9 mouse cellular contexts compared by ENCODE assay signal in the genomic region with DNA sequence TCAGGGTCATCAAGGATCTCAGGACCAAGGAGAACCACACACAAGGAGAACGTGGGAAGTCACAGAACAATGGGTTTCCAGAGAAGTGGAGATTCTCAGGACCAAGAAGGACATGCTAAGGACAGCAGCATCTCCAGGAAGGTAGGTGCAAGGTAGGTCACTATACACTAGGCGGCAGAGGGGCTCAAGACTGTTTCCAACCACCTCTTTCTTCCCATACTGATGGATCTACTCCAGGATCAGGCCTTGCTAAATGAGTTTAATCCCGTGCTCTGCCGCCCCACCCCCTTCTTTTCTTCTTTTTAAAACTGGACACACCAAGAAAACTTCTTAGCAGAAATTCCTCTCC. TPM values are rescaled to one million over a fixed set of nuclear protein-coding genes. Genes with fewer than 3 reads are reported as not detected.
A peak's percentile ranks its signal among the peaks of the same experiment; 100 is the strongest.
DNase-seq lines count a peak whose midpoint lies in the region; ATAC-seq lines count a peak whose summit lies in the region.
"Had no signal": no experiment of that assay in that cellular context is flagged by ENCODE, and none has a peak within 500 bp of the region (broad histone marks: within the 10 kb centered on the region; RNA-seq: fewer than 3 reads in every experiment).

No protein-coding gene starts in this region.

- peaks cover 4% of the 10 kb centered on the region; the same call in 1 of the 2 replicates for H3K4me1 ChIP-seq in heart, embryonic 13.5 days
- H3K4me1 ChIP-seq in brown adipose tissue, adult 24 weeks (ENCODE audit: control insufficient read depth, insufficient read depth, insufficient read length, low read length), result peaks cover 3% of the 10 kb centered on the region; the same call in 1 of the 2 replicates
- H3K4me1 ChIP-seq in hindbrain, embryonic 15.5 days (replicated peaks), result peaks cover 10% of the 10 kb centered on the region
- peaks cover 13% of the 10 kb centered on the region for H3K4me1 ChIP-seq in midbrain, embryonic 12.5 days

- peak overlapping the region; percentile 91 for H3K4me2 ChIP-seq in heart, embryonic 13.5 days
- H3K4me2 ChIP-seq in hindbrain, embryonic 15.5 days, result peak overlapping the region; percentile 95
- peak overlapping the region; percentile 94 for H3K4me2 ChIP-seq in midbrain, embryonic 12.5 days (replicated peaks)

- no peaks in the 10 kb centered on the region for H3K36me3 ChIP-seq in heart, embryonic 13.5 days
- no peaks in the 10 kb centered on the region for H3K36me3 ChIP-seq in hindbrain, embryonic 15.5 days
- H3K36me3 ChIP-seq in midbrain, embryonic 12.5 days, result no peaks in the 10 kb centered on the region

- peaks cover 12% of the 10 kb centered on the region for H3K9me3 ChIP-seq in heart, embryonic 13.5 days
- H3K9me3 ChIP-seq in hindbrain, embryonic 15.5 days, result no peaks in the 10 kb centered on the region
- H3K9me3 ChIP-seq in midbrain, embryonic 12.5 days, result 0 out of 2 replicates have a peak, but pooled peaks cover 2% of the 10 kb centered on the region

- ATAC-seq in heart, embryonic 13.5 days (ENCODE audit: extremely low read depth, insufficient number of reproducible peaks, low FRiP score, low TSS enrichment), result no peak
- ATAC-seq in hindbrain, embryonic 15.5 days (ENCODE audit: low FRiP score, low read depth), result 0 out of 2 replicates have a peak, but pooled peaks have one; percentile 48
- no peak for ATAC-seq in midbrain, embryonic 12.5 days (ENCODE audit: low FRiP score, low read depth)
- ATAC-seq: Patski had no signal

- peak overlapping the region; percentile 88 for H3K9ac ChIP-seq in heart, embryonic 13.5 days
- H3K9ac ChIP-seq in hindbrain, embryonic 15.5 days, result peak overlapping the region; percentile 46
- no peak overlapping the region for H3K9ac ChIP-seq in midbrain, embryonic 12.5 days (replicated peaks)

- DNase-seq in heart, adult 18-20 months, result no peak
- DNase-seq in B cell, adult 2 months, result no peak
- no peak for DNase-seq in gastrocnemius, postnatal 25 days
- no peak for DNase-seq in gastrocnemius, postnatal 4 days (ENCODE audit: low spot score in 2 of 2)

- WGBS in heart, embryonic 13.5 days, result 12% methylated on average over 4 of the region's 4 CpGs
- 16% methylated on average over 4 of the region's 4 CpGs for WGBS in hindbrain, embryonic 15.5 days
- WGBS in midbrain, embryonic 12.5 days, result 16% methylated on average over 4 of the region's 4 CpGs

- no peak overlapping the region for H3K27ac ChIP-seq in heart, embryonic 13.5 days (replicated peaks)
- no peak overlapping the region for H3K27ac ChIP-seq in brown adipose tissue, adult 24 weeks (replicated peaks; ENCODE audit: low read depth, low read length)
- no peak overlapping the region for H3K27ac ChIP-seq in hindbrain, embryonic 15.5 days (replicated peaks)
- H3K27ac ChIP-seq in midbrain, embryonic 12.5 days (replicated peaks), result no peak overlapping the region

- peaks cover 47% of the 10 kb centered on the region for H3K27me3 ChIP-seq in heart, embryonic 13.5 days (replicated peaks)
- peaks cover 11% of the 10 kb centered on the region for H3K27me3 ChIP-seq in hindbrain, embryonic 15.5 days
- peaks cover 30% of the 10 kb centered on the region for H3K27me3 ChIP-seq in midbrain, embryonic 12.5 days

- peak overlapping the region; percentile 60 for H3K4me3 ChIP-seq in heart, embryonic 13.5 days
- peak overlapping the region; percentile 51 for H3K4me3 ChIP-seq in brown adipose tissue, adult 24 weeks (ENCODE audit: insufficient read depth, low read depth, low read length)
- H3K4me3 ChIP-seq in hindbrain, embryonic 15.5 days, result peak overlapping the region; percentile 46
- H3K4me3 ChIP-seq in midbrain, embryonic 12.5 days, result peak overlapping the region; percentile 55

RNA-seq across cellular contexts. Expression of a gene that starts 0.5 kb away (rescaled TPM):
- 0.13 and 0.19 TPM in 2 replicates for polyA plus RNA-seq in heart, embryonic 13.5 days (2015; fragmentation: Nextera tagmentation; extraction: Ambion mirVana)
- 1 to 10 TPM; 3.5 to 4.1 TPM for total RNA-seq in heart, adult 18-20 months (2021)
- 0.28 TPM in 1 of 2 replicates, not detected in the other for polyA plus RNA-seq in brown adipose tissue, adult 24 weeks (2012; ENCODE audit: insufficient read depth, insufficient read length, missing spikeins)
- 0.04 and 0.08 TPM in 2 replicates for polyA plus RNA-seq in hindbrain, embryonic 15.5 days (2015; fragmentation: Nextera tagmentation; extraction: Ambion mirVana)
- polyA plus RNA-seq in midbrain, embryonic 12.5 days (2016; fragmentation: Nextera tagmentation; extraction: Ambion mirVana), result 0.03 and 0.07 TPM in 2 replicates
- total RNA-seq in gastrocnemius, postnatal 25 days (2021), result under 1 TPM; 0.11 to 0.28 TPM
- total RNA-seq in gastrocnemius, postnatal 4 days (2021), result under 1 TPM; 0.34 to 0.39 TPM

RNA-seq across cellular contexts. Expression of a gene that starts 10.1 kb away (rescaled TPM):
- polyA plus RNA-seq in heart, embryonic 13.5 days (2015; fragmentation: Nextera tagmentation; extraction: Ambion mirVana), result 3.1 and 4.2 TPM in 2 replicates
- 10 to 100 TPM; 15.2 to 21.4 TPM for total RNA-seq in heart, adult 18-20 months (2021)
- 24.6 and 30.6 TPM in 2 replicates for polyA plus RNA-seq in brown adipose tissue, adult 24 weeks (2012; ENCODE audit: insufficient read depth, insufficient read length, missing spikeins)
- polyA plus RNA-seq in hindbrain, embryonic 15.5 days (2015; fragmentation: Nextera tagmentation; extraction: Ambion mirVana), result 2.9 and 3.6 TPM in 2 replicates
- 3.4 and 3.7 TPM in 2 replicates for polyA plus RNA-seq in midbrain, embryonic 12.5 days (2016; fragmentation: Nextera tagmentation; extraction: Ambion mirVana)
- total RNA-seq in gastrocnemius, postnatal 25 days (2021), result 1 to 10 TPM; 2.8 to 3.6 TPM
- 1 to 10 TPM; 4.2 to 6.2 TPM for total RNA-seq in gastrocnemius, postnatal 4 days (2021)

RNA-seq across cellular contexts. Expression of a gene that starts 10.5 kb away (rescaled TPM):
- polyA plus RNA-seq in heart, embryonic 13.5 days (2015; fragmentation: Nextera tagmentation; extraction: Ambion mirVana), result 46.1 and 48.2 TPM in 2 replicates
- 10 to 100 TPM; 32.5 to 33.9 TPM for total RNA-seq in heart, adult 18-20 months (2021)
- polyA plus RNA-seq in brown adipose tissue, adult 24 weeks (2012; ENCODE audit: insufficient read depth, insufficient read length, missing spikeins), result 27.8 and 29.8 TPM in 2 replicates
- 19.8 and 20.7 TPM in 2 replicates for polyA plus RNA-seq in hindbrain, embryonic 15.5 days (2015; fragmentation: Nextera tagmentation; extraction: Ambion mirVana)
- 17.0 and 19.8 TPM in 2 replicates for polyA plus RNA-seq in midbrain, embryonic 12.5 days (2016; fragmentation: Nextera tagmentation; extraction: Ambion mirVana)
- 10 to 100 TPM; 34.0 to 43.9 TPM for total RNA-seq in gastrocnemius, postnatal 25 days (2021)
- 10 to 100 TPM; 27.1 to 31.0 TPM for total RNA-seq in gastrocnemius, postnatal 4 days (2021)

RNA-seq across cellular contexts. Expression of a gene that starts 37.6 kb away (rescaled TPM):
- 23.7 and 25.3 TPM in 2 replicates for polyA plus RNA-seq in heart, embryonic 13.5 days (2015; fragmentation: Nextera tagmentation; extraction: Ambion mirVana)
- under 1 TPM; 0.54 to 0.60 TPM for total RNA-seq in heart, adult 18-20 months (2021)
- polyA plus RNA-seq in brown adipose tissue, adult 24 weeks (2012; ENCODE audit: insufficient read depth, insufficient read length, missing spikeins), result not detected in 2 replicates
- polyA plus RNA-seq in hindbrain, embryonic 15.5 days (2015; fragmentation: Nextera tagmentation; extraction: Ambion mirVana), result 7.5 and 8.7 TPM in 2 replicates
- polyA plus RNA-seq in midbrain, embryonic 12.5 days (2016; fragmentation: Nextera tagmentation; extraction: Ambion mirVana), result 35.0 and 36.7 TPM in 2 replicates
- total RNA-seq in gastrocnemius, postnatal 25 days (2021), result under 1 TPM in 1 of 2 experiments, not detected in 1; 0.32 TPM
- total RNA-seq in gastrocnemius, postnatal 4 days (2021), result 1 to 10 TPM; 4.8 to 5.6 TPM

RNA-seq across cellular contexts. Expression of a gene that starts 57.1 kb away (rescaled TPM):
- 25.9 and 31.6 TPM in 2 replicates for polyA plus RNA-seq in heart, embryonic 13.5 days (2015; fragmentation: Nextera tagmentation; extraction: Ambion mirVana)
- total RNA-seq in heart, adult 18-20 months (2021), result 10 to 100 TPM; 15.1 to 15.2 TPM
- 18.3 and 32.4 TPM in 2 replicates for polyA plus RNA-seq in brown adipose tissue, adult 24 weeks (2012; ENCODE audit: insufficient read depth, insufficient read length, missing spikeins)
- 45.7 and 50.8 TPM in 2 replicates for polyA plus RNA-seq in hindbrain, embryonic 15.5 days (2015; fragmentation: Nextera tagmentation; extraction: Ambion mirVana)
- polyA plus RNA-seq in midbrain, embryonic 12.5 days (2016; fragmentation: Nextera tagmentation; extraction: Ambion mirVana), result 42.9 and 47.3 TPM in 2 replicates
- total RNA-seq in gastrocnemius, postnatal 25 days (2021), result 10 to 100 TPM; 10.7 to 13.5 TPM
- 10 to 100 TPM; 27.7 to 34.3 TPM for total RNA-seq in gastrocnemius, postnatal 4 days (2021)
